Mouse (Mus musculus): Measurements from ENCODE around the gene Trim30d. TPM values are rescaled to one million over a fixed set of nuclear protein-coding genes. Genes with fewer than 3 reads are reported as not detected.
"Not testable (repeated sequence)": the region's sequence is repeated elsewhere in the genome, so short reads cannot be mapped to it uniquely, and the experiment has no call there.

Gene Trim30d
- under 1 TPM; 0.37 to 0.38 TPM for total RNA-seq (2021)
- long read RNA-seq: 0 reads

DNA sequence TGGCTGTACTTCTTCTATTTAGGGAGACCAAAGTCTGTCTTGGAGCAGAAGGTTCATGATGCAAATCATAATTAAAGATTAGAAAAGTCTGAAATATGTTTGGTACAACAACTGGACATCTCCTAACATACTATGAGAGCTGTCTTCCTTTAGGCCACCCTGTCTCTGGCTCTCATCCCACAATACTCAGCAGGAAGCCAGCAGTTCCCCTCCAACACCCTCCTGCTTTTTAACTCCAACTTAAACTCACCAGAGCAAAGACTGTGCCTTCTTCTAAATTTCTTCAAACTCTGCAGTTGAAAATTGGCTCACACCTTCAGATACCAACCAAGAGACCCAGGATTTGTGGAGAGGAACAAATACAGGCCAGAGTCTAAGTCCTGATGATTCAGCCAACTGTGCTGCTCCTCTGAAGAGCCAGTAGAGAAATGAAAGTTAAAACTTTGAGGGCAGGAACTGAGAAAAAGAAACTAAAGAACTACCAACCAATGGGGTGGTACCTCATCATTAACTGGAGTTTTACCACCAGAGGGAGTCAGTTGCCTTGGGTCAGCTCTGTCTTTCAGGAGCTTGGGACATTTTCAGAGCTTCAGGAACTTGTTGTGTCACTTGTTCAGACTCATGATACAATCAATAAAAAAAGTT lies at the start of gene Trim30d:
Trim30d (minus strand) TSS at position 429 of the 645 bp plus-strand sequence.
- DNase-seq (ENCODE audit: low spot score in 2 of 2): not testable (repeated sequence)

DNA sequence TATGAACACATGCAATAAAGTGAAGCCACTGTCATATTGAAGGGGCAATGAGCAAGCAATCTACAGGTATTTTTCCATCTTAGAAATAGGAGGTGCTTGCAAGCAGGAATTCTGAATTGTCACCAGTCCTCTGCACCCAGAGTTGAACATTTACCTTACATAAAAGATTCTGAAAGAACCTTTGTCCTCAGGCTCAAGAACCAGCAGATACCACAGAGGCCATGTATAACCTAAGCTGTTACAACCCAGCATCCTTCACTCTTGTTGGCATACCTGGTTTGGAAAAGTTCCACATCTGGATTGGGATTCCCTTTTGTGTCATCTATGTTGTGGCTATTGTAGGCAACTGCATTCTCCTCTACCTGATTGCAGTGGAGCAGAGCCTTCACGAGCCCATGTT lies 45.1 kb upstream of the Trim30d start:
- no peak for DNase-seq (ENCODE audit: low spot score in 2 of 2)

DNA sequence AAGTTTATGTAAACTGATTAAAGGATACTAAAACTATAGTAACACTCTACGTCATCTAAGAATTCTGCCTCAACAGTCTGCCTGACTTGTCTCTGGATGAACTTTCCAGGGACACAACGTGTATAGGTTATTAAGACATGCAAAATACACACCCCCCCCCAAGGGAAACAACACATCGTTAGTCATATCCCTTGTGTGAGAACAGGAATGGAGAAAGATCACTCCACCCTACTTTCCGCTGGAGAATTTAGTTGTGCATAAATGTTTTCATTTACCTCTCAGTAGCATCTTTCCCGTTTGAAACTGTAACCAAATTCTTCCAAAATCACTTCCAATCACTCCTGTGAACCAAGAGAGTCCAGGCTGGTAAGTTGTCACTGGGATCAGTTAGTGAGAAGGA lies 42.2 kb upstream of the Trim30d start, which contains the start of gene Olfr651:
Olfr651 (plus strand) TSS at position 301 of the 400 bp plus-strand sequence.
- no peak for DNase-seq (ENCODE audit: low spot score in 2 of 2)

DNA sequence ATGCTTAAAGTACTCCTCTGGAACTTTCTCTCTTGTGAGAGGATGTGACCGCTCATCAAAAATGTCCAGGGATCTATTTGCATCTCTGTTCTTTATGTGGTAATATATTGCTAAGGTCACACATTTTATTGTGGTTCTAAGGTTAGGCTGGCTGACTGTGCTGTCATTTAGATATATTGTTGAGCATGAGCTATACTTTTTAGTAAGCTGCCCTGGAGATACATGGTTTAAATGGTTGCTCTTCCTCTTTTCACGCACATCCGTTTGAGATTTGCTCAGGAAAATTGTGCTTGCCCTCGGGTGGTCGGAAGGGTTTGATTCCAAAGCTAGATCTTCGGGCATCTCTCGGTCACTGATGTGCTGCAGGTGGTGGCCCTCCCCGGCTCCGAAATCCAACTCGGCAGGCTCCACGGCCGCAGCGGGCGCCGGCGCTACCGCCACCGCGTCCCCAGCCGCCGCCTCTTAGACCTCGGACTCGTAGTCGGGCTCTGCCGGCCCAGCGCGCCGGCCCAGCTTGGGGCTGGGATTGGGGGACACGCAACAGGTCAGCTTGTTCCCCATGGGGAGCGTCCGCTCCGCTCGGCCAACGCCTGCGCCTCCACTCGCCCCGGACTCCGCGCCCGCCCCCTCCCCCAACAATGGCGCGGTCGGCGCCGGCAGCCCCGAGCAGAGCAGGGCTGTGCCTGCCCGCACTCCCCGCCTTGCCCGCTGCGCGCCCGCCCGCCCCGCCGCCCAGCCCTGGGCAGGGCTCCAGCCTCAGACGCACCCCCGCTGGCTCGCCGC lies 5.9 kb downstream of the Trim30d start:
- DNase-seq (ENCODE audit: low spot score in 2 of 2): no peak

- DNase-seq (ENCODE audit: low spot score in 2 of 2): not testable (repeated sequence)
Measured at GRCm38 (mm10) chr7:104501186-104501585, 6.5 kb downstream of the Trim30d start.

DNA sequence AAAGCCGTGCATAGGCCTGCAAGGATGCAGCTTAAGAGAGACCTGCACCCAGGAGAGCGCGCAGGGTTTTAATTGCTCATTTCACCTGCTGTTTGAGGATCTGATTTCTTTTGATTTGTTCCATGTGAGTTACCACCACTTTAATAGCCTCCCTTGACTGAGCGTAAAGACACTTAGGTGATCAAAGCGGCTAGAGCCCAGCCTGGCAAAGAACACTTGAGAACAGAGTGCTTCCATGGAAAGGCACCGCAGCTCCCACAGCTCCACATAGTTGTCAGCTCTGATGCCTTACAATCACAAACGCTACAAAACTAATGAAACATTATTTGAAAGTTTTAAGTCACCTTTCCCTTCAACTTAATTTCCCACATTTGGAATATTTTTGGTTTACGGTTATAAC lies 8.2 kb downstream of the Trim30d start:
- not testable (repeated sequence) for DNase-seq (ENCODE audit: low spot score in 2 of 2)

- no peak for DNase-seq (ENCODE audit: low spot score in 2 of 2)
Measured at GRCm38 (mm10) chr7:104465065-104465744, 42.4 kb downstream of the Trim30d start, which contains the start of gene Trim30a. Trim30a (minus strand) TSS chr7:104465193.

- no peak for DNase-seq (ENCODE audit: low spot score in 2 of 2)
Measured at GRCm38 (mm10) chr7:104445961-104446645, 61.5 kb downstream of the Trim30d start.

Other genes starting within 250 kb of the Trim30d start
- gene Trim5, start 219.8 kb downstream of the Trim30d start, total RNA-seq (2021): under 1 TPM; 0.42 to 0.62 TPM
- gene Trim12a, start 192.4 kb downstream of the Trim30d start, total RNA-seq (2021): 1 to 10 TPM; 2.1 to 2.2 TPM
- gene Trim34b, start 178.4 kb downstream of the Trim30d start, total RNA-seq (2021): not detected
- gene Trim12c, start 154.5 kb downstream of the Trim30d start, total RNA-seq (2021): 1 to 10 TPM; 1.4 to 1.9 TPM
- gene Trim30b, start 138.0 kb downstream of the Trim30d start, total RNA-seq (2021): not detected
- gene Trim30c, start 107.0 kb downstream of the Trim30d start, total RNA-seq (2021): under 1 TPM in 1 of 2 experiments, not detected in 1; 0.25 TPM
- gene Trim30a, start 42.7 kb downstream of the Trim30d start, total RNA-seq (2021): under 1 TPM; 0.67 to 0.73 TPM
- gene Olfr651, start 42.3 kb upstream of the Trim30d start, total RNA-seq (2021): not detected
- gene Olfr652, start 53.1 kb upstream of the Trim30d start, total RNA-seq (2021): not detected
- gene Olfr653, start 69.5 kb upstream of the Trim30d start, total RNA-seq (2021): not detected
- gene Olfr654, start 79.2 kb upstream of the Trim30d start, total RNA-seq (2021): not detected
- not detected for gene Olfr655, start 93.9 kb upstream of the Trim30d start, total RNA-seq (2021)
- not detected for gene Olfr656, start 106.1 kb upstream of the Trim30d start, total RNA-seq (2021)
- not detected for gene Olfr657, start 116.9 kb upstream of the Trim30d start, total RNA-seq (2021)
- gene Olfr658, start 139.5 kb upstream of the Trim30d start, total RNA-seq (2021): not detected
- gene Olfr659, start 158.9 kb upstream of the Trim30d start, total RNA-seq (2021): not detected
- not detected for gene Olfr661, start 178.7 kb upstream of the Trim30d start, total RNA-seq (2021)